Mouse (Mus musculus) embryonic facial prominence, embryonic 10.5 days (tissue): ENCODE data around the gene Nek7. TPM values are rescaled to one million over a fixed set of nuclear protein-coding genes. Genes with fewer than 3 reads are reported as not detected.

ENCODE experiments used
- DNase-seq: peaks from one replicate; pipeline ENCODE4 v3.0.0-alpha.2; 2017; ENCODE audit warnings: low spot score
- H3K27ac ChIP-seq: fragments of 300-500 bp; sonication (generic); replicated peaks from 2 replicates; pipeline ENCODE4 v1.5.1; 2016; ENCODE audit warnings: mild to moderate bottlenecking
- H3K27me3 ChIP-seq: fragments of 300-500 bp; sonication (generic); replicated peaks from 2 replicates; pipeline ENCODE4 v1.6.1; 2016; ENCODE audit warnings: low read depth, mild to moderate bottlenecking; ENCODE audit not compliant: poor library complexity, severe bottlenecking
- H3K36me3 ChIP-seq: fragments of 300-500 bp; sonication (generic); replicated peaks from 2 replicates; pipeline ENCODE4 v1.6.1; 2016; ENCODE audit warnings: mild to moderate bottlenecking, moderate library complexity
- H3K4me1 ChIP-seq: fragments of 300-500 bp; sonication (generic); 2 replicates; pipeline ENCODE4 v1.6.1; 2016
- H3K4me3 ChIP-seq: fragments of 300-500 bp; sonication (generic); 2 replicates; pipeline ENCODE4 v1.5.1; 2016; ENCODE audit warnings: mild to moderate bottlenecking, moderate library complexity
- H3K9me3 ChIP-seq: fragments of 300-500 bp; sonication (generic); 2 replicates; pipeline ENCODE4 v1.6.1; 2016; ENCODE audit warnings: mild to moderate bottlenecking
- WGBS: fragments of 180-500 bp; shearing (Covaris S2); methylation state at CpG from one replicate; pipeline ENCODE4 v1.1.7; 2016; 5-methylcytosine and 5-hydroxymethylcytosine counted together
- polyA plus RNA-seq: library from polyadenylated mRNA; unstranded; fragments of >200 nt; fragmentation: Nextera tagmentation; extraction: Ambion mirVana; gene quantifications from 2 replicates; pipeline ENCODE4 v1.2.1, GENCODE M21; 2016

The Nek7 gene
- polyA plus RNA-seq, 1 experiment from 2014 or later, result 23.1 TPM

DNA sequence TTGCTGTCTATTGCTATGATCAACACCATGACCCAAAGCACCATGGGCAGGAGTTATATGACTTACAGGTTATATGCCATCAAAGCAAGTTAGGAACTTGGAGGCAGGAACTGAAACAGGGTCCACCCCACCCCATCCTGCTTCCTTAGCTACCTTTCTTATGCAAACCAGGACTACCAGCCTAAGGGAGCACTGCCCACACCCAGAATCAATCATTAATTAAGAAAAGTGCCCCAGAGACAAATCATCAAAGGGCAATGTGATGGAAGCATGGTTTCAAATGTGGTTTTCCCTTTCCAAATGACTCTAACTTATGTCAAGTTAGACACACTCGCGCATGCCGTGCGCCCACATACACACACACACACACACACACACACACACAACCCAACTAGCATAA lies 16.0 kb downstream of the Nek7 start:
- Histone ChIP-seq H3K4me3 (no peak overlapping the region), H3K4me1 (no peaks in the 10 kb centered on the region), H3K27me3 (no peaks in the 10 kb centered on the region), H3K9me3 (no peaks in the 10 kb centered on the region), H3K27ac (no peak overlapping the region), H3K36me3 (no peaks in the 10 kb centered on the region)
- WGBS, result 96% methylated on average over 4 of the region's 4 CpGs
- no peak for DNase-seq

DNA sequence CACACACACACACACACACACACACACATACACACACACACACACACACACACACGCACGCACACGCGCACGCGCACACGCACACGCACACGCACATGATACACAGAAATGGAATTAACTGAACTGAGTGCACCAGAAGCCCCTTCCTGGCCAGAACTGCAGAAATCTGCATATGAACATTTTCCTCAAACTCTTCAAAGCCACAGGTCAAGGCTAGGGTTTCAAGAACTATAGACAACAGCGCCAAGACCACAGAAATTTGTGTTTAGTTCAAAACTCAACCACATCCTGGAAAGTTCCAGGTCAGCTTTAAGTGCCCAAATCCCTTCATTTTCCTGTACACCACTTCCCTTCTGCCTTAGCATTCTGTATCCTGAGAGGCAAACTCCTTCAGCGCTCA lies 21.9 kb downstream of the Nek7 start:
- Histone ChIP-seq H3K27ac (no peak overlapping the region), H3K4me1 (no peaks in the 10 kb centered on the region), H3K9me3 (no peaks in the 10 kb centered on the region), H3K27me3 (no peaks in the 10 kb centered on the region), H3K36me3 (no peaks in the 10 kb centered on the region), H3K4me3 (no peak overlapping the region)
- DNase-seq, result no peak
- WGBS, result 96% methylated on average over 11 of the region's 11 CpGs

DNA sequence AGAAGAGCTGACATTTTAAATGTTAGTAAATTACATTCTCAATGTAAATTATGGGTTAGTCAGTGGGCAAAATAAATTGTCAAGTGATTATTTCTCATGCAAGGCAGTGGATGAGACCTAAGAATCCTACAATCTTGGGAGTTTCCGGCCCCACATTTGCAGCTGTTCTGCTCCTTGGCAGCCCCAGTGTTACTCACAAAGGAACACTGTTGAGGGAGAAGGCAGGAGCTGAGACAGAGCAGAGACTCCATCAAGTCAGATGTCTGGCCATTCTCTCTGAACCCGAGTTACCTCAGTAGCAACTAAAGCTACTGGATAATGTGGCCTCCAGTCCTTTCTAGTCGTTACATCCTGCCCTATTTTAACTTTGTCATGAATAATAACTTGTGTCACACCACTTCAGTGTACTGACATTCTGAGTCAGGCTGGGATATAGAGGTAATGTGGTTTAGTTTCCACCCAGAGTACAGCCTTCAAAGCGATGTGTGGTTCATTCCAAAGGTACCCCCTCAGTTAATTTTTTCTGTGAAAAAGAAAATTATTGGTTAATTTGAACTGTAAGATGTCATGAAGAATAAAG lies 23.7 kb downstream of the Nek7 start:
- Histone ChIP-seq H3K27ac (no peak overlapping the region), H3K4me3 (no peak overlapping the region), H3K36me3 (peaks cover 4% of the 10 kb centered on the region; the same call in 1 of the 2 replicates), H3K4me1 (no peaks in the 10 kb centered on the region), H3K27me3 (no peaks in the 10 kb centered on the region), H3K9me3 (no peaks in the 10 kb centered on the region)
- WGBS, result 67% methylated on average over 4 of the region's 4 CpGs
- no peak for DNase-seq

DNA sequence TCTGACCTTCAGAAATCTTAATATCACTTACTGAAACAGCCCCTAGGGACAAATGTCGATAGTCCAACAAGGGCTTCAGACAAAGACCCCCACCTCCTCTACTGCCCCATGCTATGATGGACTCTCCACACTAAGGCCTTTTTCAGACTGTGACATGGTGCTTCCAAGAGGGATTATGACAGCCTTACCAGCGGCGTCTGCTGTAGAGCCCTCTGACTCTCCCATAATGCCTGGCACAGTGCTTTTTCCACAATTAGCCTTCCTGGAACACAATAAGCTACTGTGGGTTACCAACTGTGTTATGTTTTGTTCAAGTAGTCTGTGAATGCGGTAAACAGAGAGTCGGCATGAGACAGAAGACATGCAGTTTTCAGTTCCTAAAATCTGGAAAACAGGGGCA lies 25.0 kb downstream of the Nek7 start:
- H3K4me3 ChIP-seq, result no peak overlapping the region
- H3K36me3 ChIP-seq, result peaks cover 4% of the 10 kb centered on the region; the same call in 1 of the 2 replicates
- H3K27me3 ChIP-seq, result no peaks in the 10 kb centered on the region
- WGBS, result 77% methylated on average over 5 of the region's 5 CpGs
- H3K4me1 ChIP-seq, result no peaks in the 10 kb centered on the region
- no peak for DNase-seq
- H3K27ac ChIP-seq, result no peak overlapping the region
- H3K9me3 ChIP-seq, result no peaks in the 10 kb centered on the region

DNA sequence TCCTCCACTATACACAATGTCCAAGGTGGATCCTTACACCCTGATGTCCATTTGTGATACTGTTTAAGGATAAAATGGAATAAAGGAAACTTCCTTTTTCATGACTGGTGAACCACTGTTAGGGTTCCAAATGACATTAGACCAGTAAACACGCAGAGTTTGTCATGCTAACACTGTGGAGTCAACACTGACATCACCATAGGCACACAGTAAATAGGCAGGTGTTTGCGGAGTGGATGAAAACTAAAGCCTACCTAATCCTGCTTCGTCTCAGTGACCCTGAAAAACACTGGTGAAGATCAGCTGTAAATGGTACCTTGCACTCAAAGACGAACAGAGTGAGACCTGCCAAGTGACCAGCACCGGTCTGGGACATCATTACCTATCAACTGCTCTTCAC lies 26.0 kb downstream of the Nek7 start:
- H3K27ac ChIP-seq, result no peak overlapping the region
- H3K27me3 ChIP-seq, result no peaks in the 10 kb centered on the region
- no peaks in the 10 kb centered on the region for H3K4me1 ChIP-seq
- 89% methylated on average over 5 of the region's 5 CpGs for WGBS
- H3K4me3 ChIP-seq, result no peak overlapping the region
- no peaks in the 10 kb centered on the region for H3K9me3 ChIP-seq
- H3K36me3 ChIP-seq, result peaks cover 4% of the 10 kb centered on the region; the same call in 1 of the 2 replicates
- DNase-seq, result no peak

DNA sequence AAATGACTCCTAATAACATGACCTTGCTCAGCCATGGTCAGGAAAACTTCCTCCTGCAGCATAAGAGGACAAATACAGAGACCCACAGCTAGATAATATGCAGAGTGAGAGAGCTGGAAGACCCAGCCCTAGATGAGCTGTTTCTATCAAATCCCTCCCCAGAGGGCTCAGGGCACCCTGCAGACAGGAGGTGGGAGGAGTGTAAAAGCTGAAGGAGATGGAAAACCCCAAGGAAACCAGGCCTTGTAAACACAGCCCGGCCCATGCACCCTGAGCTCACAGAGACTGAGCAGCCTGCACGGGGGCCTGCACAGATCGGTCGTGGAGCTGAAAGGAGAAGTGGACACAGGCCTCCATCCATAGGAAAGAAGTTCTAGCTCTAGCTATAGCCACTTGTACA lies 27.5 kb downstream of the Nek7 start:
- no peak overlapping the region for H3K4me3 ChIP-seq
- 91% methylated on average over 4 of the region's 4 CpGs for WGBS
- no peak overlapping the region for H3K27ac ChIP-seq
- no peaks in the 10 kb centered on the region for H3K9me3 ChIP-seq
- H3K36me3 ChIP-seq, result peaks cover 4% of the 10 kb centered on the region; the same call in 1 of the 2 replicates
- peaks cover 7% of the 10 kb centered on the region for H3K4me1 ChIP-seq
- no peaks in the 10 kb centered on the region for H3K27me3 ChIP-seq
- DNase-seq, result no peak

DNA sequence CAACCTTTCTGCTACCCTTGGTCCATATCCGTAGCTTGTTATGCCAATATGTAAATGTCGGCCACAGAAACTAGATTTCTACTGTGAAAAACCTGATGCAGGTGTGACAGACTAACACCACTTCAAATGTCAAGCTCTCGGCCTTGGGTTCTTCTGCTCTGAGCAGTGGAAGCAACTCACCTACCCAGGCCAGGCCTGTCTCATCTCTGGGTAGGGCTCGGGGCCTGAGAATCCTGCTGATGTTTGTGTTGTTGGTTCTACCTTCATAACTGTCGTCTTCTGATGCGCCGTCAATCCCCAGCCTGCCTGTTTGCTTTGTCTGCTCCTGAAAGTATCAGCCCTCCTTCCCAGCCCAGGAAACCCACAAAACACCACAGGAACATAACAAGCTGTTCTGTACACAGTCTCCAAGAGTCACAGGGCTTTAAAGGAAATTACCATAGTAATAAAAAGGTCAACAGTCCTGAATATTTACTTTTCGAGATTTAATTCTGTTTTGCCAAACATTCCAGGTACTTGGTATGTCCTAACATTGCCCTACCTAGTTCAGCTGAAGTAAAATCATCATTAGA lies 29.4 kb downstream of the Nek7 start:
- Histone ChIP-seq H3K9me3 (no peaks in the 10 kb centered on the region), H3K27me3 (no peaks in the 10 kb centered on the region), H3K27ac (no peak overlapping the region), H3K36me3 (peaks cover 4% of the 10 kb centered on the region; the same call in 1 of the 2 replicates), H3K4me1 (peaks cover 7% of the 10 kb centered on the region), H3K4me3 (no peak overlapping the region)
- WGBS, result 92% methylated on average over 8 of the region's 8 CpGs
- DNase-seq, result no peak

DNA sequence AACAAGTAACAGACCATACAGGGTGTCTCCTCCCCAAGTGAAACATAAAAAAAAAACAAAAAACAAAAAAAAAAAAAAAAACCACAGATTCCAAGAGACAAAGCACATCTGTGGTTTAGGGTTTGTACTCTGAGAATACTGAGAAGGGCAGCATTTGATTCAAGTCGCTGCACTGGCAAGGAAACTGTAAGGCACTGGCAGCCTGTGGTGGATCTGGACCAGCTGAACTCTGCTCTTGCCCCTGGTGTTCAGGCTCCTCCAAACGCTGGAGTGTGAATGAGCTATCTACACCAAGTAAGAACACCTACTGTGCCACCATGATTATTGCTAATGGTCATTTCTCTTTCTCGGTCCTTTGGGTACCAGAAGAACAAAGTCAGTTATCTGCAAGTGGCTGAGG lies 30.8 kb downstream of the Nek7 start:
- H3K4me3 ChIP-seq, result no peak overlapping the region
- no peaks in the 10 kb centered on the region for H3K9me3 ChIP-seq
- 84% methylated on average over 3 of the region's 3 CpGs for WGBS
- H3K27ac ChIP-seq, result no peak overlapping the region
- peaks cover 7% of the 10 kb centered on the region for H3K4me1 ChIP-seq
- no peaks in the 10 kb centered on the region for H3K27me3 ChIP-seq
- no peak for DNase-seq
- peaks cover 4% of the 10 kb centered on the region; the same call in 1 of the 2 replicates for H3K36me3 ChIP-seq

DNA sequence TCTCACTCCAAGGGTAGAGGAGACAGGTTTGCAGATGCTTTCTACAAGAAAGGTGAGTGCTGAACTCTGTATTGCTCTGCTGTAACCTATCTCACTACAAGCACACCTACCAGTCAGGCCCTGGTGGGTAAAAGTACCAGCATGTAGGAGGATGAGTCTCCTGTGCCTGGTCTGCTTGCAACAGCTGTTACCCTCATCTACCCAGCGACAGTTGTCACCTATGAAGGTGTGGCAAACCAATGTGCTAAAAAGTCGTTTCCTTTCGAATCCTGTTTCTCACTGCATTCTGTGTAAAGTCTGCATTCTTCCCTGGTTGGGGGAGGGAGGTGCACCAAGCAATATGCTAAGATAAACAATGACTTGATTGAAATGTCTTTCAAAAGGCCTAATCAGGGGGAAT lies 32.1 kb downstream of the Nek7 start:
- Histone ChIP-seq H3K27ac (no peak overlapping the region), H3K9me3 (no peaks in the 10 kb centered on the region), H3K27me3 (no peaks in the 10 kb centered on the region), H3K4me3 (no peak overlapping the region), H3K36me3 (peaks cover 4% of the 10 kb centered on the region; the same call in 1 of the 2 replicates), H3K4me1 (peaks cover 7% of the 10 kb centered on the region)
- no peak for DNase-seq
- 65% methylated on average over 3 of the region's 3 CpGs for WGBS

DNA sequence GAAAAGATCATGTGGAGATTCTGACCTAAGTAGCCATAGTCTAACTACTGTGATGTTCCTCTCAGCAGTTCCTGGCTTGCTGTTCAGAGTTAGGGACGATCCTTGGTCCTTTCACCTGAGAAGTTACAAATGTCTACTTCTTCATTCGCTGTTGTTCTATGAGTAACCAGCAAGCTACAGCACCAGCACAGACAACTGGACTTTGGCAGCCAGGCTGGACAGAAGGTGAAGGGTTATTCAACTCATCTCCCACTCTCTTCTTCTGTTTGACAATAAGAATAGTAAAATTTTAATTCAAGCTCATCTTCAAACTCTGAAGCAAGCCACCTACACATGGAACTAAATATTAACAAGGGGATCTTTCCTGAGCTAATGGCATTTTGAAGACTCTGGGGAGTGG lies 33.0 kb downstream of the Nek7 start:
- H3K27me3 ChIP-seq, result no peaks in the 10 kb centered on the region
- H3K27ac ChIP-seq, result no peak overlapping the region
- H3K4me3 ChIP-seq, result no peak overlapping the region
- no peaks in the 10 kb centered on the region for H3K36me3 ChIP-seq
- peaks cover 7% of the 10 kb centered on the region for H3K4me1 ChIP-seq
- no peaks in the 10 kb centered on the region for H3K9me3 ChIP-seq
- DNase-seq, result no peak
- 94% methylated on average over 2 of the region's 2 CpGs for whole genome bisulfite sequencing

DNA sequence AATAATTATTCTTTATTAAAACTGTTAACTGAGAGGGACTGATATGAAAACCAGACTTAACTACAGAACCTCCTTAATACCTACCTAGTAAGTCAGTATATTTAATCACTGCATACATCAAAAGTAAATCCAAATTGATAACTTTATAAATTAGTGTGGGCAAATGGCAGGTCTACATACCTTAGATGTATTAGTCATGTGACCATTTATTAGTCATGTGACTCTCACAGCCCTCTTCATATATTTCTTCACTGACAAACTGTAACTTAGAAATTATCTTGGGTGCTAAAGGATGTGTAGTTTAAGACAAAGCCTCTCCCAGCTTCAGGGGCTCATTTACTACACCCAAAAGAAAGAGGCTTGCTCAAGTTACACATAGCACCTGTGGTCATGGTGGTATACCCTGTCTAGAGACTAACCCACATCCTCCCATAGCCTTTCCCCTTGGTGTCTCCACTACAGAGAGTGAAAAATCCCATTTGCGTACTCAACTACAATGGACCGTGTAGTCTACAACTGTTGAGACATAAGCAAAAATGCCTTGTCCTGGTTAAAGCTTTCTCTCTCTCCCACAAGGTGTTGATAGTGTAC lies 35.4 kb downstream of the Nek7 start:
- Histone ChIP-seq H3K9me3 (no peaks in the 10 kb centered on the region), H3K4me1 (peaks cover 7% of the 10 kb centered on the region), H3K4me3 (no peak overlapping the region), H3K36me3 (no peaks in the 10 kb centered on the region), H3K27me3 (no peaks in the 10 kb centered on the region), H3K27ac (no peak overlapping the region)
- DNase-seq, result no peak
- WGBS, result 94% methylated on average over 2 of the region's 2 CpGs

DNA sequence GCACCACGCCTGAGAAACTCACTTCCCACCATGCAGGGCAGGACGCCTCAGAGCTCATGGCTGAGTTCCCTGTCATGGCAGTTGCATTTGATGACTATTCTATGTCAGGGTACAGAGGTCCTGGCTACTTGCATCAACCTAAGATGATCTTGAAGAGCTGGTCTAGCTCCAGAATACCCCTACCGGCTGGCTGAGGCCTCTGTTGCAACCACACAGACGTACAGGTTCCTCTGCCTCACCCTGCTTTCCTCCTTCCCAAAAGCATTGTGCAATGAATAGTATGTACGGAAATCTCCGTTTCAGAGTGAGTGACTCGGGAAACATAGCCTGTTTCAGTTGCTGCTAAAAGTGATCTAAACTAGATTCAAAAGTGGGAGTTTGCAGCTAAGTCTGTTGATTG lies 37.7 kb downstream of the Nek7 start:
- Histone ChIP-seq H3K4me1 (no peaks in the 10 kb centered on the region), H3K27ac (no peak overlapping the region), H3K27me3 (no peaks in the 10 kb centered on the region), H3K9me3 (no peaks in the 10 kb centered on the region), H3K4me3 (no peak overlapping the region), H3K36me3 (no peaks in the 10 kb centered on the region)
- WGBS, result 90% methylated on average over 7 of the region's 7 CpGs
- no peak for DNase-seq

DNA sequence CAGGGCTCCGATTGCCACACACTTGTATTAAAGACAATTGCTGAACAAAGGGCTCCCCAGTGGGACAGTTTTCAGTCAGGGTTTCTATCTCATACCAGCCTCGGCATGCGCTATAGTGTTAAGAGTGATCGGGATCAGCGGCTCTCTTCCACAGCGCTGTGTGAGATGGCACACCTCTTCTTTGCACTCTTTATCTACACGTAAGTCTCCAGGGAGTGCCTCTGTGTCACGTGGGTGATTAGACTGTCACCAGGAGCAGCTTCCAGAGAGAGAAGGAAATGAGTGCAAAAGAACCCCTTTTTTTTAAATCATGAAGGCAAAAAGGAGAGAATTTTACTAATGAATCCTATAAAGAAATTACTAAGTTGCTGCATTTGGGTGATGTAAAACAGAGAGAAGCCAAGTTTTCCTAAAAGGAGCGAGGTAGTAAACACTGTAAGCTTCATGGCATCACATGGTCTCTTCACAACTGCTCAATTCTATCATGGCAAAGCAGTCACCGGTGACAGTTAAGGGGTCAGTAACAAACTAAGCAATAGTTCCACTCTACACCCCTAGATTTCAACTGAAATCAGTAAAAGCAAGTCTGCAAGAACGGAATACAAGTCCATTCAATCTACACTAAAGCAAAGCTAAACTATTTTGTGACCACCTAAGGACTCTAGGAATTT lies 40.0 kb downstream of the Nek7 start:
- H3K36me3 ChIP-seq, result no peaks in the 10 kb centered on the region
- H3K4me3 ChIP-seq, result no peak overlapping the region
- H3K9me3 ChIP-seq, result no peaks in the 10 kb centered on the region
- DNase-seq, result no peak
- H3K27me3 ChIP-seq, result no peaks in the 10 kb centered on the region
- WGBS, result 83% methylated on average over 11 of the region's 11 CpGs
- H3K27ac ChIP-seq, result no peak overlapping the region
- no peaks in the 10 kb centered on the region for H3K4me1 ChIP-seq
